In genomic region chr13:78451333-78452070, GRCm38 (mm10) we compare ENCODE assay signal across 25 mouse cellular contexts.
DNase-seq lines count a peak whose midpoint lies in the region; ATAC-seq and TF ChIP-seq lines count a peak whose summit lies in the region.
"Had no signal": no experiment of that assay in that cellular context is flagged by ENCODE, and none has a peak within 500 bp of the region (broad histone marks: within the 10 kb centered on the region; RNA-seq: fewer than 3 reads in every experiment).

No protein-coding gene starts in this region.

- TF ChIP-seq CTCF in hindbrain, postnatal 0 days (IDR thresholded peaks at IDR 0.05; ENCODE audit: low read depth), result no peak

- H3K9me3 ChIP-seq in hindbrain, postnatal 0 days (ENCODE audit: low read length), result no peaks in the 10 kb centered on the region
- no peaks in the 10 kb centered on the region for H3K9me3 ChIP-seq in hindbrain, embryonic 16.5 days (ENCODE audit: control insufficient read depth, low read length)
- H3K9me3 ChIP-seq in midbrain, embryonic 16.5 days (replicated peaks; ENCODE audit: control insufficient read depth, low read length, poor library complexity, severe bottlenecking), result no peaks in the 10 kb centered on the region
- no peaks in the 10 kb centered on the region for H3K9me3 ChIP-seq in midbrain, embryonic 10.5 days (replicated peaks)
- no peaks in the 10 kb centered on the region for H3K9me3 ChIP-seq in forebrain, embryonic 14.5 days (replicated peaks; ENCODE audit: control insufficient read depth, low read length)
- H3K9me3 ChIP-seq: heart, embryonic 12.5 days; hindbrain, embryonic 13.5 days; liver, embryonic 12.5 days had no signal

- no peak overlapping the region for H3K4me2 ChIP-seq in hindbrain, postnatal 0 days (ENCODE audit: low read depth, low read length)
- H3K4me2 ChIP-seq in hindbrain, embryonic 16.5 days (ENCODE audit: low read length), result no peak overlapping the region
- no peak overlapping the region for H3K4me2 ChIP-seq in midbrain, embryonic 16.5 days (ENCODE audit: low read length)
- H3K4me2 ChIP-seq in forebrain, embryonic 14.5 days (ENCODE audit: low read length), result no peak overlapping the region
- H3K4me2 ChIP-seq: heart, embryonic 12.5 days; hindbrain, embryonic 13.5 days; liver, embryonic 12.5 days had no signal

- ATAC-seq in hindbrain, postnatal 0 days, result no peak; the same call in 1 of the 2 replicates
- ATAC-seq in hindbrain, embryonic 16.5 days, result no peak
- 0 out of 2 replicates have a peak, but pooled peaks have one; percentile 32 for ATAC-seq in midbrain, embryonic 16.5 days
- ATAC-seq in forebrain, embryonic 14.5 days, result peak; percentile 63
- ATAC-seq in granulocyte monocyte progenitor cell, adult 5-6 weeks (replicated peaks; ENCODE audit: poor library complexity, severe bottlenecking), result no peak
- ATAC-seq: CD4-positive, CD25-positive, alpha-beta regulatory T cell, adult 4 months; inflammation-experienced regulatory T-cells, adult 6 months; liver, embryonic 12.5 days; liver, postnatal 0 days had no signal

- DNase-seq in hindbrain, postnatal 0 days (ENCODE audit: low spot score), result peak; percentile 17
- no peak for DNase-seq in midbrain, embryonic 10.5 days (ENCODE audit: low spot score)
- peak; percentile 55 for DNase-seq in forebrain, embryonic 14.5 days (ENCODE audit: low spot score)
- DNase-seq in left cerebral cortex, adult 9 months (ENCODE audit: low spot score in 2 of 2), result no peak
- DNase-seq in right cerebral cortex, postnatal 25 days, result no peak
- DNase-seq: adrenal gland, postnatal 25 days; cerebellum, postnatal 14 days; gastrocnemius, adult 2 months; gastrocnemius, postnatal 36 days; heart, adult 2 months; heart, postnatal 4 days; kidney, adult 11 months; kidney, postnatal 14 days; left cerebral cortex, postnatal 4 days; liver, postnatal 0 days; lung, postnatal 36 days had no signal

- no peak overlapping the region for H3K9ac ChIP-seq in hindbrain, postnatal 0 days (replicated peaks; ENCODE audit: low read length)
- H3K9ac ChIP-seq in hindbrain, embryonic 16.5 days (ENCODE audit: low read depth, low read length), result no peak overlapping the region
- no peak overlapping the region for H3K9ac ChIP-seq in midbrain, embryonic 16.5 days (ENCODE audit: low read depth, low read length)
- H3K9ac ChIP-seq in forebrain, embryonic 14.5 days (ENCODE audit: low read length), result no peak overlapping the region
- H3K9ac ChIP-seq: heart, embryonic 12.5 days; hindbrain, embryonic 13.5 days; liver, embryonic 12.5 days; liver, postnatal 0 days had no signal

- H3K27ac ChIP-seq in hindbrain, postnatal 0 days, result no peak overlapping the region
- H3K27ac ChIP-seq in hindbrain, embryonic 16.5 days (ENCODE audit: low read depth, low read length), result no peak overlapping the region
- no peak overlapping the region for H3K27ac ChIP-seq in midbrain, embryonic 16.5 days (ENCODE audit: low read length)
- no peak overlapping the region for H3K27ac ChIP-seq in midbrain, embryonic 10.5 days (replicated peaks)
- H3K27ac ChIP-seq in forebrain, embryonic 14.5 days (ENCODE audit: low read depth, low read length), result no peak overlapping the region
- H3K27ac ChIP-seq: gastrocnemius, adult 2 months; heart, adult 2 months; hindbrain, embryonic 13.5 days; liver, embryonic 12.5 days had no signal

- 56% methylated on average over 2 of the region's 2 CpGs for WGBS in hindbrain, postnatal 0 days
- 57% methylated on average over 2 of the region's 2 CpGs for WGBS in hindbrain, embryonic 16.5 days
- WGBS in midbrain, embryonic 16.5 days, result 30% methylated on average over 2 of the region's 2 CpGs
- 57% methylated on average over 2 of the region's 2 CpGs for WGBS in midbrain, embryonic 10.5 days
- WGBS in forebrain, embryonic 14.5 days, result 27% methylated on average over 2 of the region's 2 CpGs

- no peaks in the 10 kb centered on the region for H3K36me3 ChIP-seq in hindbrain, postnatal 0 days (ENCODE audit: insufficient read depth, low read length)
- no peaks in the 10 kb centered on the region for H3K36me3 ChIP-seq in hindbrain, embryonic 16.5 days (ENCODE audit: control insufficient read depth, insufficient read depth, low read length)
- no peaks in the 10 kb centered on the region for H3K36me3 ChIP-seq in midbrain, embryonic 16.5 days (ENCODE audit: control insufficient read depth, insufficient read depth, low read length)
- H3K36me3 ChIP-seq in midbrain, embryonic 10.5 days, result no peaks in the 10 kb centered on the region
- H3K36me3 ChIP-seq in forebrain, embryonic 14.5 days (ENCODE audit: control insufficient read depth, insufficient read depth, low read length), result no peaks in the 10 kb centered on the region
- H3K36me3 ChIP-seq: heart, embryonic 12.5 days; hindbrain, embryonic 13.5 days; liver, embryonic 12.5 days had no signal

- H3K4me1 ChIP-seq in hindbrain, postnatal 0 days (ENCODE audit: insufficient read depth, low read length), result no peaks in the 10 kb centered on the region
- H3K4me1 ChIP-seq in hindbrain, embryonic 16.5 days (ENCODE audit: control insufficient read depth, insufficient read depth, low read depth, low read length), result no peaks in the 10 kb centered on the region
- H3K4me1 ChIP-seq in midbrain, embryonic 16.5 days (ENCODE audit: control insufficient read depth, insufficient read depth, low read length), result peaks cover 3% of the 10 kb centered on the region; the same call in 1 of the 2 replicates
- peaks cover 24% of the 10 kb centered on the region for H3K4me1 ChIP-seq in midbrain, embryonic 10.5 days
- peaks cover 6% of the 10 kb centered on the region for H3K4me1 ChIP-seq in forebrain, embryonic 14.5 days (ENCODE audit: control insufficient read depth, insufficient read depth, low read length)
- H3K4me1 ChIP-seq: liver, embryonic 12.5 days had no signal

- no peak overlapping the region for H3K4me3 ChIP-seq in hindbrain, postnatal 0 days (ENCODE audit: low read length)
- no peak overlapping the region for H3K4me3 ChIP-seq in hindbrain, embryonic 16.5 days (ENCODE audit: low read length)
- H3K4me3 ChIP-seq in midbrain, embryonic 16.5 days (ENCODE audit: low read depth, low read length), result no peak overlapping the region
- H3K4me3 ChIP-seq in midbrain, embryonic 10.5 days, result no peak overlapping the region
- H3K4me3 ChIP-seq in forebrain, embryonic 14.5 days (ENCODE audit: low read depth, low read length), result no peak overlapping the region
- H3K4me3 ChIP-seq: erythroblast, embryonic 14.5 days; gastrocnemius, adult 2 months; heart, adult 2 months; heart, embryonic 12.5 days; hindbrain, embryonic 13.5 days; liver, embryonic 12.5 days had no signal

- H3K27me3 ChIP-seq in hindbrain, postnatal 0 days (ENCODE audit: insufficient read depth, low read length), result no peaks in the 10 kb centered on the region
- no peaks in the 10 kb centered on the region for H3K27me3 ChIP-seq in hindbrain, embryonic 16.5 days (replicated peaks; ENCODE audit: control insufficient read depth, insufficient read depth, low read length)
- H3K27me3 ChIP-seq in midbrain, embryonic 16.5 days (ENCODE audit: control insufficient read depth, insufficient read depth, low read depth, low read length), result no peaks in the 10 kb centered on the region; the same call in 1 of the 2 replicates
- peaks cover 12% of the 10 kb centered on the region for H3K27me3 ChIP-seq in midbrain, embryonic 10.5 days (ENCODE audit: low read depth, poor library complexity, severe bottlenecking)
- no peaks in the 10 kb centered on the region for H3K27me3 ChIP-seq in forebrain, embryonic 14.5 days (replicated peaks; ENCODE audit: control insufficient read depth, insufficient read depth, low read length)
- H3K27me3 ChIP-seq: heart, embryonic 12.5 days; hindbrain, embryonic 13.5 days; liver, embryonic 12.5 days had no signal

Comparison
In these comparisons a context has a peak if more than half of its experiments do, and no peak if none do; other contexts are left out.
1. ATAC-seq: peak in midbrain, embryonic 16.5 days (single experiment) and forebrain, embryonic 14.5 days (single experiment); none in hindbrain, postnatal 0 days (single experiment), hindbrain, embryonic 16.5 days (single experiment) and granulocyte monocyte progenitor cell, adult 5-6 weeks (single experiment).
2. DNase-seq: peak in hindbrain, postnatal 0 days (single experiment) and forebrain, embryonic 14.5 days (single experiment); none in midbrain, embryonic 10.5 days (single experiment), left cerebral cortex, adult 9 months (0 of 2) and right cerebral cortex, postnatal 25 days (single experiment).